Mouse (Mus musculus): ENCODE data around the gene Gtf2f2. TPM values are rescaled to one million over a fixed set of nuclear protein-coding genes. Genes with fewer than 3 reads are reported as not detected.

Gtf2f2 gene
- polyA plus RNA-seq, 1 experiment = 13.3 TPM

DNA sequence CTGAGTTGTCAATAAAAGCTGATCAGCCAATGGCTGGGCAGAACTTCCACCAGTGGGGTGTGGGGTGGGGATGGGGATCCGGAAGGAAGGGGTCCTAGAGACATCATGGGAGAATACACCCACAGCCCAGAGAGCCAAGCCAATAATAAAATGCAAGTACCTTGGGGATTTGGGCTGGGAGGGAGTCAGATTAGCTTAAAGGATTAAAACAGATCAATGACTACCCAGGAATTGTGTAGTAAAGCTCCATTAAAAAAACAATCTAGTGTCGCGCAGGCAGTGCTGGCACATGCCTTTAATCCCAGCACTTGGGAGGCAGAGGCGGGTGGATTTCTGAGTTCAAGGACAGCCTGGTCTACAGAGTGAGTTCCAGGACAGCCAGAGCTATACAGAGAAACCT, 5.7 kb downstream of the Gtf2f2 start:
- TF ChIP-seq POLR2A (IDR thresholded peaks at IDR 0.05; ENCODE audit: extremely low read depth, insufficient read depth, low read length) = no peak
- TF ChIP-seq CTCF (IDR thresholded peaks at IDR 0.05; ENCODE audit: extremely low read depth, insufficient read depth, low read length) = no peak
- Histone ChIP-seq H3K4me1 (ENCODE audit: control insufficient read depth, insufficient read depth, low read length) (no peaks in the 10 kb centered on the region), H3K27ac (ENCODE audit: insufficient read depth, low read length) (no peak overlapping the region), H3K4me3 (ENCODE audit: insufficient read depth, low read length) (no peak overlapping the region)

DNA sequence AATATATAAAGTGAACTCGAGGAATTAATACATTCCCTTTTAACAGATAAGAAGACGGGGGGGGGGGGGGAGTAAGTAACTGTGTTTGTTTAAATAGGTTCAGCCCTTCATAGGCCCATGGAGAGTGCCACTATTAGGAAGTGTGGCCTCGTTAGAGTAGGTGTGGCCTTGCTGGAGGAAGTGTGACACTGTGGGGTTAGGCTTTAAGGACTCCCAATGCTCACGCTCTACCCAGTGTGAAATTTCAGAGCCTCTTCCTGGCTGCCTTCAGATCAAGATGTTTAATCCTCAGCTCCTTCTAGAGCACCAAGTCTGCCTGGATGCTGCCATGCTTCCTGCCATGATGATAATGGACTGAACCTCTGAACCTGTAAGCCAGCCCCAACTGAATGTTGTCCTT, 8.9 kb downstream of the Gtf2f2 start:
- Histone ChIP-seq H3K4me3 (ENCODE audit: insufficient read depth, low read length) (no peak overlapping the region), H3K4me1 (ENCODE audit: control insufficient read depth, insufficient read depth, low read length) (no peaks in the 10 kb centered on the region)

DNA sequence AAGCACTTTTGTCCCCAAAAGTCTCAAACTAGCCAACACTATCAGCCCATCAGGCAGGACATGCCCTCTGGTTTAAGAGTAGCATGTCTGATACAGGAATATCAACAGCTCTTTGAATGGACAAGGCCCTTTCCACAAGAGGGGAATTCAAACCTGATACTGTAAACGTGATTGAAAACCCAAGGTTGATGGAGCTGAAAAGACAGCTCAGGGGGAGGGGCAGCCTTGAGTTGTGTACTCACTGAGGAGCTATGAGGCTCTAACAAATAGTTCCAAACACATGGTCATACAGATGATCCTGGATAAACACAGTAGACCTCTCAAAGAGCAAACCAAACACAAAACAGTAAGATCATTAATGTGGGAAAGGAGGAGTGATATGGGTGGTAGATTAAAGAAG, 12.6 kb downstream of the Gtf2f2 start:
- H3K27ac ChIP-seq (ENCODE audit: insufficient read depth, low read length) = no peak overlapping the region
- no peak for TF ChIP-seq POLR2A (IDR thresholded peaks at IDR 0.05; ENCODE audit: extremely low read depth, insufficient read depth, low read length)
- no peak for TF ChIP-seq CTCF (IDR thresholded peaks at IDR 0.05; ENCODE audit: extremely low read depth, insufficient read depth, low read length)
- H3K4me1 ChIP-seq (ENCODE audit: control insufficient read depth, insufficient read depth, low read length) = no peaks in the 10 kb centered on the region
- H3K4me3 ChIP-seq (ENCODE audit: insufficient read depth, low read length) = no peak overlapping the region

More for the DNA sequence above, 8.9 kb downstream of the Gtf2f2 start:
- no peak overlapping the region for H3K27ac ChIP-seq (ENCODE audit: insufficient read depth, low read length)
- no peak for TF ChIP-seq POLR2A (IDR thresholded peaks at IDR 0.05; ENCODE audit: extremely low read depth, insufficient read depth, low read length)
- no peak for TF ChIP-seq CTCF (IDR thresholded peaks at IDR 0.05; ENCODE audit: extremely low read depth, insufficient read depth, low read length)

DNA sequence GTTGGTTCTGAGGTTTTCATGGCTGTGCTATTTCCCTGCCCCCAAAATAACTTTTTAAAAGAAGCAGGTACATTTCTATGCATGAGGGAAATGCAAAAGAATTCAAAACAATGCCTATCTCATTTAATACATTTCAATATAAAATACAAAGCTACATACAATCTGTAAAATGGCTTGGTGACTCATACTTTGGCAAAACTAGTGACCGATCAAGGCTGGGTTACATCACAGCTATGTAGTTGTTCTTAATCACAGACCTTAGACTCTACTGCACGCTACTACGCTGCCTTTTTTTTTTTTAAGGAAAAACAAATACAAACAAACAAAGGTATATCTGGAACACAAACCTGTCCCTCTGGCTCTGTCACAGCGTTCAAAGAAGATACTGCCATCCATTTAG, 18.3 kb downstream of the Gtf2f2 start:
- no peak overlapping the region for H3K4me3 ChIP-seq (ENCODE audit: insufficient read depth, low read length)
- TF ChIP-seq POLR2A (IDR thresholded peaks at IDR 0.05; ENCODE audit: extremely low read depth, insufficient read depth, low read length) (no peak), CTCF (IDR thresholded peaks at IDR 0.05; ENCODE audit: extremely low read depth, insufficient read depth, low read length) (no peak)
- H3K27ac ChIP-seq (ENCODE audit: insufficient read depth, low read length) = no peak overlapping the region
- no peaks in the 10 kb centered on the region for H3K4me1 ChIP-seq (ENCODE audit: control insufficient read depth, insufficient read depth, low read length)

DNA sequence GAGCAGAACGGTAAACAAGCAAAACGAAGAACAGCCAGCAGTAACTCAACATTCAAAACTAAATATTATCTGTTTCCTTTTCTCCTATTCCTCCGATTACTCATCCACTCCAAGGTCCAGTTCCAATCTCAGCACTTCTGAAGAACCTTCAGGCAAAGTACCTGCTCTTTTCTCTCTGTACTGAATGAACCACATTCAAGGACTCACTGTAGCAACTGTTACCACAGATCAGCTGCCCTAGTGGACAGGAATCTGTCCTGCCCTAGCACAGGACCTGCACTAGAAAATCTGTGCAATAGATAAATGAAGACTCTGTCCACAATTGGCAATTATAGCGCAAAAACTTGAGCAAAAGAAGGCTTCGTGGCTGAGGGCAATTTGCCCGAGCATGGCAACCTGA, 19.7 kb downstream of the Gtf2f2 start:
- no peak overlapping the region for H3K4me3 ChIP-seq (ENCODE audit: insufficient read depth, low read length)
- TF ChIP-seq POLR2A (IDR thresholded peaks at IDR 0.05; ENCODE audit: extremely low read depth, insufficient read depth, low read length) (no peak), CTCF (IDR thresholded peaks at IDR 0.05; ENCODE audit: extremely low read depth, insufficient read depth, low read length) (no peak)
- H3K27ac ChIP-seq (ENCODE audit: insufficient read depth, low read length) = no peak overlapping the region
- H3K4me1 ChIP-seq (ENCODE audit: control insufficient read depth, insufficient read depth, low read length) = 0 out of 2 replicates have a peak, but pooled peaks cover 1% of the 10 kb centered on the region

DNA sequence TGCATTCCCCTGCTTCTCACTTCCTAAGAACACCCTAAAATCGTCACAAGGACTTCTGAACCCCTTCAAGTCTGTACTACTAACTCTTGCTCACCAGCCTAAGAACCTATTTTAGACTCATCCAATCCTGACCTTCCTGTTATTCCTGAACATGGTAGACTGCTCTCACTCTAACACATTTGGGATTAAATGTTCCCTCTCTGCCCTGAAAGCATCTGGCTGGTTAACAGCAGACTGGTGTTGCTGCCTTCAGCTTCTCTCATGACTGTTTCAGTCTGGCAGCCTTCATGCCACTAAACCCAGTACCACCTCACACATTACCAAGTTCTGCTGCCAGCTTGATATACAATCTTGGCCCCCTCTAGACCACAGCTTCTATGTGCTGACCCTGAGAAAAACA, 21.5 kb downstream of the Gtf2f2 start:
- Histone ChIP-seq H3K27ac (ENCODE audit: insufficient read depth, low read length) (no peak overlapping the region), H3K4me3 (ENCODE audit: insufficient read depth, low read length) (no peak overlapping the region), H3K4me1 (ENCODE audit: control insufficient read depth, insufficient read depth, low read length) (peaks cover 8% of the 10 kb centered on the region)
- no peak for TF ChIP-seq CTCF (IDR thresholded peaks at IDR 0.05; ENCODE audit: extremely low read depth, insufficient read depth, low read length)
- TF ChIP-seq POLR2A (IDR thresholded peaks at IDR 0.05; ENCODE audit: extremely low read depth, insufficient read depth, low read length) = no peak

DNA sequence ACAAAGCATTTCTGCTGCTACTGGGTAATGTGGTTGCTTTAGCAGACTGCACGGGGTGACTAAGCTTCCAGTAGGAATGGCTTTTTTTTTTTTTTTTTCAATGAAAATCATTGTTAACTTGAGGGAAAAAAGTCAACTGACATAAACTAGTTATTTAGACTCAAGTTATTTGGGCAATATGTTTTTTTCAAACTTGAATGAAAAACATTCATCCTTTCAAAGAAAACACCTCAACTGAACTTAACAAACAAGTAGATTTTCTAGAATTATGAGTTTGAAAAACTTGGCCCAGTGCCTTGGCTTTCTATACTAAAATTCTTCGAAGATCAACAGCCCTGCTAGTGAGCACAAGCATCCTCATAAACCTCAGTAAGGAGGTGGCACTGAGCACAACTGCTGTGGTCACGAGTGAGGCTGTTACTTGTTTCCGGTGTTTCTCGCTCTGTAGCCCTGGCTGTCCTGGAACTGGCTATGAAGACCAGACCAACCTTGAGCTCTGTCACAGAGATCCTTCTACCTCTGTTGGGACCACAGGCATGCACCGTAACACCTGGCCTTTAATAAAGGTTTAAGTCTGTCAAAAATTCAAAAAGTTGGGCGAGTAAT, 23.7 kb downstream of the Gtf2f2 start:
- Histone ChIP-seq H3K4me1 (ENCODE audit: control insufficient read depth, insufficient read depth, low read length) (peaks cover 8% of the 10 kb centered on the region), H3K27ac (ENCODE audit: insufficient read depth, low read length) (no peak overlapping the region), H3K4me3 (ENCODE audit: insufficient read depth, low read length) (no peak overlapping the region)
- no peak for TF ChIP-seq CTCF (IDR thresholded peaks at IDR 0.05; ENCODE audit: extremely low read depth, insufficient read depth, low read length)
- TF ChIP-seq POLR2A (IDR thresholded peaks at IDR 0.05; ENCODE audit: extremely low read depth, insufficient read depth, low read length) = no peak

DNA sequence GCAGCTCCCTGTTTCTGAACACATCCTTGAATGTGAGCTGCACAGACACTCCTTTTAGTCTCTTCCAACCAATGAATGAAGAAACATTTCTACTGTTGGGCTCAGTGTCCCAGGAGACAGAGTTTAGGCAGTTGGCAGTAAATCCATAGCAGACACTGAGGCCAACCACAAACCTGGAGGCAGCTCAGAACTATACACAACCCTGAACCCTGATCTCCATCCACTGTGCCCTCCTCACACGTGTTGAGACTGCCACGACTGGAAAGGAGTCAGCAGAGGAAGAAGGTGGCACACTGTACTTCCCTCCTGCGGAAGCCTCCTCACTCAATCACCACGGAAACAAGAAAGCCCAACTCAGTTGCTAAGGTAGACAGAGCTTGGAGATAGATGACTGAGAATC, 25.6 kb downstream of the Gtf2f2 start:
- Histone ChIP-seq H3K27ac (ENCODE audit: insufficient read depth, low read length) (no peak overlapping the region), H3K4me1 (ENCODE audit: control insufficient read depth, insufficient read depth, low read length) (peaks cover 8% of the 10 kb centered on the region), H3K4me3 (ENCODE audit: insufficient read depth, low read length) (no peak overlapping the region)
- TF ChIP-seq CTCF (IDR thresholded peaks at IDR 0.05; ENCODE audit: extremely low read depth, insufficient read depth, low read length) (no peak), POLR2A (IDR thresholded peaks at IDR 0.05; ENCODE audit: extremely low read depth, insufficient read depth, low read length) (no peak)

DNA sequence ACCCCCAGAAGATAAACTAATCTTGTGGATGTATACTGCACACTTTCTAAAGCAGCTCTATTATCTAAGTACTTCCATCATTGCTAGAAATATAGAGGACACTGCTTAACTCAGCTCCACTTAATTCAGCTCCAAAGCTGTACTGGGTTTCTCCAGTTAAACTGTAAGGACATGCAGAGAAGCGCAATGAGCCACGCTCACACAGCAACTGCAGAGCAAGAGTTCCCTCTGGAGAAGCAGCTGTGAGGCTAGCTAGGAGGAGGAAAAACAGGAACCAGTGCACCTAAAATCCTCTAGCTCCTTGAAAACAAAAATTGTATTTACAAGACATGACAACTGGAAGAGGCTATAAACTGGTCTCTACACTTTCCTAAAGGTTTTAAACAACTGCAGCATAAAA, 26.8 kb downstream of the Gtf2f2 start:
- Histone ChIP-seq H3K4me1 (ENCODE audit: control insufficient read depth, insufficient read depth, low read length) (peaks cover 8% of the 10 kb centered on the region), H3K4me3 (ENCODE audit: insufficient read depth, low read length) (no peak overlapping the region), H3K27ac (ENCODE audit: insufficient read depth, low read length) (no peak overlapping the region)
- TF ChIP-seq CTCF (IDR thresholded peaks at IDR 0.05; ENCODE audit: extremely low read depth, insufficient read depth, low read length) (no peak), POLR2A (IDR thresholded peaks at IDR 0.05; ENCODE audit: extremely low read depth, insufficient read depth, low read length) (no peak)

DNA sequence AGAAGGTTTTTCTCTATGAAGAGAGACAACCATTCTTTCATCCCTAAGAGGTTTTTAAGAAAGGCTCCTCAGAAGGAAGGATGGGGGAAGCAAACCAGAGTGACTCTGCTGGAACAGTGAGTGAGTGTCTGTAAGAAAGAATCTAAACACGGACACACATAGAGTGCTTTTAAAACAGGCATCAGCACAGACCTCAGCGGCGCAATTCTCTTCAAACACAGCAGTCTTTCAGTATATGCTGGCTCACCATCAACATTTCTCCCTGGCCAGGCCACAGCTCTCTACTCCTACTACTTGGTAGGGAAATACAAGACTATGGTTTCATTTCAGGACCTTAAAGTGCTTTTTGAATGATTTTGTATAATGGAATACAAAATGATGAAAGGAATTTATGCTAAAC, 29.4 kb downstream of the Gtf2f2 start:
- H3K4me3 ChIP-seq (ENCODE audit: insufficient read depth, low read length) = no peak overlapping the region
- no peak overlapping the region for H3K27ac ChIP-seq (ENCODE audit: insufficient read depth, low read length)
- H3K4me1 ChIP-seq (ENCODE audit: control insufficient read depth, insufficient read depth, low read length) = peaks cover 7% of the 10 kb centered on the region
- TF ChIP-seq CTCF (IDR thresholded peaks at IDR 0.05; ENCODE audit: extremely low read depth, insufficient read depth, low read length) = no peak
